Mouse (Mus musculus) limb, embryonic 14.5 days (tissue): ENCODE data around the gene Naif1. TPM values are rescaled to one million over a fixed set of nuclear protein-coding genes. Genes with fewer than 3 reads are reported as not detected.
A peak's percentile ranks its signal among the peaks of the same experiment; 100 is the strongest.

Experiments
- ATAC-seq: fragments of 200-750 bp; cut with Nextera tagmentation; 2 replicates; pipeline ENCODE4 v1.8.0; 2017; ENCODE audit warnings: low read depth, moderate number of reproducible peaks, moderate TSS enrichment; ENCODE audit not compliant: low FRiP score
- DNase-seq: peaks from one replicate; pipeline ENCODE4 v3.0.0-alpha.2; 2015; ENCODE audit warnings: low spot score
- H3K27ac ChIP-seq: fragments of 300-500 bp; sonication (generic); replicated peaks from 2 replicates; pipeline ENCODE4 v1.5.1; 2014; ENCODE audit warnings: low read depth, mild to moderate bottlenecking, low read length, moderate library complexity, mixed read lengths
- H3K27me3 ChIP-seq: fragments of 300-500 bp; sonication (generic); 2 replicates; pipeline ENCODE4 v1.6.1; 2014; ENCODE audit warnings: low read length, mixed read lengths; ENCODE audit not compliant: control insufficient read depth, insufficient read depth
- H3K36me3 ChIP-seq: fragments of 300-500 bp; sonication (generic); 2 replicates; pipeline ENCODE4 v1.6.1; 2014; ENCODE audit warnings: mild to moderate bottlenecking, low read length, moderate library complexity, mixed read lengths; ENCODE audit not compliant: control insufficient read depth, insufficient read depth
- H3K4me1 ChIP-seq: fragments of 300-500 bp; sonication (generic); 2 replicates; pipeline ENCODE4 v1.6.1; 2014; ENCODE audit warnings: antibody characterized with exemption, low read length, mixed read lengths; ENCODE audit not compliant: control insufficient read depth, insufficient read depth
- H3K4me2 ChIP-seq: fragments of 300-500 bp; sonication (generic); replicated peaks from 2 replicates; pipeline ENCODE4 v1.6.1; 2014; ENCODE audit warnings: low read depth, mild to moderate bottlenecking, low read length, moderate library complexity; ENCODE audit not compliant: severe bottlenecking
- H3K4me3 ChIP-seq: fragments of 300-500 bp; sonication (generic); replicated peaks from 2 replicates; pipeline ENCODE4 v1.5.1; 2014; ENCODE audit warnings: low read length
- H3K9ac ChIP-seq: fragments of 300-500 bp; sonication (generic); 2 replicates; pipeline ENCODE4 v1.6.1; 2014; ENCODE audit warnings: mild to moderate bottlenecking, low read depth, low read length, moderate library complexity; ENCODE audit not compliant: severe bottlenecking
- H3K9me3 ChIP-seq: fragments of 300-500 bp; sonication (generic); 2 replicates; pipeline ENCODE4 v1.6.1; 2016; ENCODE audit warnings: low read length; ENCODE audit not compliant: control insufficient read depth
- POLR2A ChIP-seq: fragments of 200-500 bp; IDR thresholded peaks from 2 replicates; pipeline ENCODE4 v1.8.0; 2012; ENCODE audit warnings: inconsistent platforms, mild to moderate bottlenecking, moderate library complexity, borderline replicate concordance; ENCODE audit not compliant: insufficient read depth, insufficient read length; ENCODE audit errors: extremely low read depth
- WGBS: fragments of 180-500 bp; shearing (Covaris S2); extraction: QIAGEN DNeasy Blood & Tissue Kit; methylation state at CpG from one replicate; pipeline ENCODE4 v1.1.7; 2014; 5-methylcytosine and 5-hydroxymethylcytosine counted together
- polyA plus RNA-seq, 2 experiments: library from polyadenylated mRNA; depleted of rRNA in 1 of 2; stranded (reverse) in 1 of 2; unstranded in 1 of 2; fragments of >200 nt; fragmentation: Nextera tagmentation in 1 of 2; extraction: Ambion mirVana in 1 of 2; gene quantifications; 2 replicates each; pipeline versions ENCODE4 v1.2.1 to v1.2.3; 2012 to 2014

Gene Naif1
- polyA plus RNA-seq, 2 experiments, result 4.2 to 4.5 TPM

GRCm38 (mm10) chr2:32427720-32428119, 22.5 kb upstream of the Naif1 start:
- Histone ChIP-seq H3K27me3 (no peaks in the 10 kb centered on the region), H3K9me3 (no peaks in the 10 kb centered on the region), H3K4me3 (no peak overlapping the region), H3K36me3 (no peaks in the 10 kb centered on the region), H3K4me2 (0 out of 2 replicates have a peak overlapping the region, but pooled peaks have one; percentile 25), H3K4me1 (peaks cover 54% of the 10 kb centered on the region), H3K27ac (no peak overlapping the region), H3K9ac (no peak overlapping the region)
- DNase-seq (no peak), ATAC-seq (no peak)
- 65% methylated on average over 5 of the region's 5 CpGs for WGBS
- no peak for TF ChIP-seq POLR2A

GRCm38 (mm10) chr2:32428262-32428722, 22.0 kb upstream of the Naif1 start:
- H3K4me2 ChIP-seq, result peak overlapping the region; percentile 25
- H3K9ac ChIP-seq, result no peak overlapping the region
- no peak for TF ChIP-seq POLR2A
- 29% methylated on average over 8 of the region's 8 CpGs for WGBS
- H3K4me3 ChIP-seq, result no peak overlapping the region
- peak; percentile 69 for ATAC-seq
- no peaks in the 10 kb centered on the region for H3K27me3 ChIP-seq
- DNase-seq, result peak; percentile 84
- H3K27ac ChIP-seq, result peak overlapping the region; percentile 58
- peaks cover 49% of the 10 kb centered on the region for H3K4me1 ChIP-seq
- H3K9me3 ChIP-seq, result no peaks in the 10 kb centered on the region
- H3K36me3 ChIP-seq, result no peaks in the 10 kb centered on the region

DNA sequence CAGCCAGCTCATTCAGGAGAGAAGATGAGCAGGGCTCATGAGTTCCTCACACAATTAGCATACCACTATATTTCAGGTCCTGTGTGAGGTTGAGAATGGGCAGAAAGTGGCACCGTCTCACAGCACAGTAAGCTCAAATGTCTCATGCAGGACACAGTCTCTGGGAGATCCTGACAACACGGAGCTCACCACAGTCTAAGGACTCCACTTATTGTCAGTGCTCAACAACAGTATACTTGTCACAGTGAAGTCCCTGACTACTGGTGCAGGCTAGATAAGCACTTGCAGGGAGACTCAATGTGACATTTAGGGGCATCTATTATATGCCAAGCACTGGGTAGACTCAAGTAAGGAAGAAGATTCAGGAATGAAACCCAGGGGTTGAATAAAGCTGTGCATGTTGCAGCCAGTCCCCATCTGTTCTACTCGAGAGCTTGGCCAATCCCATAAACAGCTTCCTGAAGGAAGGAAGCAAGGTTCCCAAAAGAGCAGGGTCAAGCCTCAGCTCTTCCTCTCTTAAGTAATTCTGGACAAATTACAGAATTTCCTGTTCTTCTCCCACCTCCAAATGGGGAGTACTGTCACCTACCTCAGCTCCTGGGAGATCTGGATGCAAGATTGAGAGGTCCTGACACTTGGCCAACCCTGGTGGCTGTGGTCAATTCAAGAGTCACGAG, 20.9 kb upstream of the Naif1 start:
- no peaks in the 10 kb centered on the region for H3K36me3 ChIP-seq
- H3K4me1 ChIP-seq, result peaks cover 39% of the 10 kb centered on the region
- 68% methylated on average over 4 of the region's 4 CpGs for WGBS
- H3K4me3 ChIP-seq, result no peak overlapping the region
- no peak for ATAC-seq
- TF ChIP-seq POLR2A, result no peak
- DNase-seq, result no peak
- H3K27ac ChIP-seq, result peak overlapping the region; percentile 58; the same call in 1 of the 2 replicates
- no peaks in the 10 kb centered on the region for H3K27me3 ChIP-seq
- H3K9me3 ChIP-seq, result no peaks in the 10 kb centered on the region
- no peak overlapping the region for H3K9ac ChIP-seq
- H3K4me2 ChIP-seq, result no peak overlapping the region

GRCm38 (mm10) chr2:32430701-32431676, 19.3 kb upstream of the Naif1 start:
- DNase-seq, result peak; percentile 96
- Histone ChIP-seq H3K4me2 (peak overlapping the region; percentile 59), H3K4me3 (peak overlapping the region; percentile 45), H3K4me1 (peaks cover 35% of the 10 kb centered on the region), H3K9ac (peak overlapping the region; percentile 55), H3K9me3 (no peaks in the 10 kb centered on the region), H3K27ac (peak overlapping the region; percentile 72), H3K27me3 (no peaks in the 10 kb centered on the region), H3K36me3 (no peaks in the 10 kb centered on the region)
- TF ChIP-seq POLR2A, result 0 out of 2 replicates have a peak, but pooled peaks have one; percentile 18
- 9% methylated on average over 18 of the region's 18 CpGs for WGBS
- peak; percentile 93 for ATAC-seq
